Mouse (Mus musculus) testis, postnatal 10 days (tissue): ENCODE results near the gene Gpr137.

Source experiments
- DNase-seq: peaks from one replicate; pipeline ENCODE4 v3.0.0; 2021; ENCODE audit warnings: low spot score

Gene Gpr137

GRCm38 (mm10) chr19:6941372-6942248 lies 670 bp downstream of the Gpr137 start, which contains the start of gene Bad:
TSS of gene Bad (plus strand) at chr19:6941861.
- DNase-seq, result peak; percentile 97

GRCm38 (mm10) chr19:6940396-6941351 lies 1.6 kb downstream of the Gpr137 start:
- no peak for DNase-seq

- peak; percentile 43 for DNase-seq
Observed at GRCm38 (mm10) chr19:6939106-6940002, 2.9 kb downstream of the Gpr137 start.

- DNase-seq, result peak; percentile 46
Observed at GRCm38 (mm10) chr19:6937541-6938465, 4.5 kb downstream of the Gpr137 start.

DNA sequence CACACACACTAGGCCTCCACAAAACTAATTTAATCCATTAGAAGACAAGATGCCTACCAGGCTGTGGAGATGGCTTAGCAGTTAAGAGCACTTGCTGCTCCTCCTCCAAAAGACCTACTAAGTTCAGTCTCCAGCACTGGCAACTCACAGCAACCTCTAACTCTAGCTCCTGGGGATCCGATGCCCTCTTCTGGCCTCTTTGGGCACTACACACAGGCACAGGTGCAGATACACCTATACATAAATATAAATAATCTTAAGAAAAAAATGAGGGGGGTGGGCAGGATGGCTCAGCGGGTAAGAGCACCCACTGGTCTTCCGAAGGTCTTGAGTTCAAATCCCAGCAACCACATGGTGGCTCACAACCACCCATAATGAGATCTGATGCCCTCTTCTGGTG lies 6.0 kb downstream of the Gpr137 start:
- peak; percentile 54 for DNase-seq

DNA sequence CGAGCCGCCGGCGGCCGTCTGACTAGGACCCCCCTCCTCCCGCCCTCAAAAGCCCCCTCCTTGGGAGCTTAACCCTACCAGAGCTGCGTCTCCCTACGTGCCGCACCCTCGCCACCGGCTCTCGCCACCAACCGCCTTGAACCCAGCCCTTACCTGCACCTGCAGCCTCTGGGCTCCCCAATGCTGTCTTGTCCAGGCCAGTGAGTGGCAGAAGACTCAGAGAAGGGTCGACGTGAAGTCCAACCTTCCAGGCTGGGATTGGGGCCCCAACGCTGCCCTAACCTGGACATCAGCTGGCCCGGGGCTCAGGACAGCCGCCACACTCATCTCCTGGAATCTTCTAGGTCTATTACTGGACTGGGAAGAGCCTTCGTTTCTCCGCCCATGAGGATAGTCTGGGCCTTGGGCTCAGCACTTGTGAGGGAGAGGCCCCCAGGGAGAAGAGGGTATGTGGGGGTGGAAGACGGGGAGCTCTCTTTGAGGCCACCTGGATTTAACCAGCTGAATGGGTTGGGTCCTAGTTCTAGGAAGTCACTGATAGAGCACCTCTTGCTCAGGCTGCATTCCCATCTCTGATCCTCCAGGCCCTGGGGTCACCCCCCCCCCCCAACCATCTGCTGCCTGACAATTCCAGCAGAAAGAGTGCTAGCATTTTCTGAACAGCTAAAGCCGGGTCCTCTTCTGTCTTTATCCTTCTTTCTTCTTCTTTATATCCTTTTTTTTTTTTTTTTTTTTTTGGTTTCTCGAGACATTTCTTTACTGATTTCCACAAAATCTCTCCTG lies 7.9 kb downstream of the Gpr137 start, which contains the start of gene Kcnk4:
Gene Kcnk4, minus strand, starts transcription at position 321 of the 783 bp plus-strand sequence.
- peak; percentile 47 for DNase-seq

DNA sequence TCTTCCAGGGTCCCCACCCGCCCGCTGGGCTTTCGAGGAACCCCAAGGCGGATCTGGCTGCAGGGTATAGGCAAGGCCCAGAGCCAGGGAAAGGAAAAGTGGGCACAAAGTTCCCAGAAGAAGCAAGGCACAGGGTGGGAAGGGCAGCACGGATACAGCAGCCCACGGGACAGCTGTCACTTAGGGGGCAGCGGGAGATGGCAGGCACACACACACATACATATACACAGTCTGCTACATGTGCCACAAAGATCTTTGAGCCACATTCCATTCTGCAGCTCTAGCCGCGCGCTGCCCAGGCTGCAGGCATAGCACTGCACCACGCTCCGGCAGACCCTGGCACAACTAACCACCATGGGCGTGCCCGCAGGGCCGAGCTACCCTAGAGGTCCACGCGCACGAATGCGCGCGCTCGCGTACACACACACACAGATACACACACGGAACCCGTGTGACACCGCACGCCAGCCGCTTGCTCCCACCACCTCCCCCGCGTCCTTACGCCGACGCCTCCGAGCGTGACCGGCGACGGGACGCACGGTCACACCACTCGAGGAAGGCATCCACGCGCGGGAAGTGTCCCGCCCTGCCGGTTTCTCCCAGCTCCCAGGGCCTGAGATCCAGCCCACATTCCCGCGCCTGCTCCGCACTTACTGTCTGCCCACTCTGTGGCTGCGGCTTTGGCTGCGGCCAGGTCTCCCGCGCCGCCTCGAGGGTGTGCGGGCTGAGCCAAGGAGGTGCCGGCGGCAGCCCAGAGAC lies 8.7 kb downstream of the Gpr137 start:
- DNase-seq, result peak; percentile 48

DNA sequence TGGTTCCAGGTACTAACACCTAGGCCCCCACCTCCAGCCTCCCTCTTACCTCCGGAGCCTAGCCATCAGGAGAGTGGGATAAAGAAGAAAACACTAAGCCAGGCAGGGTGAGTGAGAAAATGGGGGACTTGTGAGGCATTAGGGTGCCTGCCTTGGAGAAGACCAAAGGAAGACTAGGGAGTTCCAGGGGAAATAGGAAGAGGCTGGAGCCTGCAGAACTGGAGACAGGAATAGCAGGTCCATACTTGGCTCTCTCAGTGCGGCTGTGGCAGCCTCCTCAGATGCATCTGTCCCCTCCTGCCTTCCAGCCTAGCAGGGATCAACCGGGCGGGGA lies 9.2 kb downstream of the Gpr137 start:
- DNase-seq, result no peak

DNA sequence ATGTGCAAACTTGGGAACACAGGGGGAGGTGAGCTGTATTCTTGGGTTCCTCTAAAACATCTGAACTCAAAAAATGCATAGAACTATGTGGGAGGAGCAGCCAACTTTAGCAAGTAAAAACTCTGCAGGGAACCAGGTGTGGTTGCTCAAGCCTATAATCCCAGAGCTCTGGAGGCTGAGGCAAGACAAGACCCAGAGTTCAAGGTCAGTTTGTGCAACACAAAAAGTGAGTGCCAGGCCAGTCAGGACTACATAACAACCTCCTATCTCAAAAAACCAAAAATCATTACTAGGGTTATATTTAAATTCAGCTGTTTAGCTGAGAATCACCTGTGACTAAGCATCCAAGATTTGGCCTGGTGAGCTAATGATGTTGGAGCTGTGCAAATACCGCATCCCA lies 10.3 kb downstream of the Gpr137 start:
- no peak for DNase-seq

- no peak for DNase-seq
Observed at GRCm38 (mm10) chr19:6931002-6931401, 11.3 kb downstream of the Gpr137 start.

DNA sequence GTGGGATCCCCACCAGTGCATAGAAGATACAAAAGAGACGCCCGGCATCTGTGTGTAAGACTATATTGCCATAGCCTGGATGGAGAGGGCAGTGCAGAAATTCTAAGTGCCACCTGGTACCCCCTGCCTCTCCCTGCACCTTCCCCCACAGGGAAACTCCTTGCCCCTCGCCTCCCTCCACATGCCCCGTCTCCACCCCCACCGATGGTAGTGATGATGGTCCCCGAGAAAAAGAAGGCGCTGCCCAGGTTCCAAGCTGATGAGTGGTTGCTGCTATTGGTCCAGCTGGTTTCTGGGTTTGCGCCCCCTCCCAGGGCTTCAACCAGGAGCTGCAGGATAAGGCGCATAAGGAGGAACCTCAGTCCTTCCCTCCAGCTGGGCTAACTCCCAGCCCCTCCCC lies 14.2 kb downstream of the Gpr137 start:
- peak; percentile 38 for DNase-seq

DNA sequence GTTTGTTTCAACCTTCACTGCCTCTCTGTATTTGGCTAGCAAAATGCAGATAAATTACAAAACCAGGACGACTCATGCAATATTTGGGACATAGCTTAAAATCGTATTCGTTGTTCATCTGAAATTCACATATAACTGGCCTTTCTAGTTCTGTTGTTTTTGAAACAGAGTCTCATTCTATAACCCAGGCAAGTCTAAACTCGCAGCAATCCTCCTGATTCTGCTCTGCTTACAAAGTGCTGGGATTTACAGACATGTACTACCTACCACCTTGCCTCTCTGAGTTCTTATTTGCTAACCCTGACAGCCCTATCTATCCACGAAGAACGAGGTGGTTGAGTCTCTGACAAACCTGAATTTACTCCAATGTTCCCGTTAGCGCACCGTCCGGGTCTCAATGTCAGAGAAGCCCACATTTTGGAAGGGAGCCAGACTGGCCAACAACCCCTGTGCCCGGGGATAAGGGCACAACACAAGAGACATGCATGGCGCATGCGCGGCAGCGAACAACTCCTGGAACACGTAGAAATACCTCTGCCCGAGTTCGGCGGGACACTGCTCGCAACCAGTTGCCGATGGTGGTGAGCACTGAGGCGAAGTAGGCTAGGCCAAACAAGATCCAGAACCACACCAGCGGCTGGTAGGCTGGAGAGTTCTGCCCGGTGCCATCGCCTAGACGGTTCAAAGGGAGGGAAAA lies 15.6 kb downstream of the Gpr137 start:
- peak; percentile 58 for DNase-seq

DNA sequence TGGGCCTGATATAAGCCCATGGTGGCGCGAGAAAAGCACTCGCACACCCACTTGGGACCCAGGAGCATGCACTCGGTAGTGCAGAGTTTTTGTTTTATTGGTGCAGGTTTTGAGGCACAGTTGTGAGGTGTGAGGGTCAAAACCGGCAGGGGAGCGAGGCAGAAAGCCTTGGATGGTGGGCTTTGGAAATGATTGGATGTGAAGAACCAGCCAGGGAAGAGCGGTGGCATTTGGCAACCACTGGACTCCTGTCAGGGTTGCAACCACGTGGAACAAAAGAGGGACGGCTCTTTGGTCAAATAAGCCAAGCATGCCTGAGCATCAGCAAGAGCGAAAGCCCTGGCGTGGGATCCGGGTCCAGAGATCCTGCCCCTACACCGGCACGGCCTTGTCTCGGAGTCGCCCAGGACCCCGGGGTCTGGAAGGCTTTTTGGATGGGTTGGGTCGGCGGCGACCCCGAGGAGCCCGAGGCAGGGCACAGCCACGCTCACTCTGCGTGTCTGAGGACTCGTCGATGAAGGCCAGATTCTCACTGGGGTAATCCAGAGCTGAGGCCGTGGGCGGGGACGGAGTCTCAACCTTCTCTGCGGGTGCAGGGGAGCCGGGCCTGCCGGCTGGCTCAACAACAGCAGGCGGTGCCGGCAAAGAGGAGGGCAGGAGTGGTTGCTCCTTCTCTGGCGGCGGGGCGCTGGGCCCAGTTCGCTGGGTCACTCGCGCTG lies 16.5 kb downstream of the Gpr137 start:
- peak; percentile 52 for DNase-seq

DNA sequence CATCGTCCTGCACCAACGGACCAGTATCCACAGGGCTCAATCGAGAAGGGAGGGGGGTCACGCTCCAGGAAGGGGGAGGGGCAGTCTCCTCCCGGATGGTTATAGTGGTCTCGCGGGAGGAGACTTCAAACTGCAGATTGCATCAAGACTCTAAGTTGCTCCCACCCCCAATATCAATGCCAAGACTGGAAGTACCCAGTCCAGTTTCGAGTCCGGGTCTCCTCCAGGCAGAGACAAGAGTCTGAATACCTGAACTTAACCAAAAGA lies 17.0 kb downstream of the Gpr137 start, which contains the start of gene Catsperz:
Gene Catsperz, minus strand, starts transcription at position 74 of the 267 bp plus-strand sequence.
- peak; percentile 51 for DNase-seq

DNA sequence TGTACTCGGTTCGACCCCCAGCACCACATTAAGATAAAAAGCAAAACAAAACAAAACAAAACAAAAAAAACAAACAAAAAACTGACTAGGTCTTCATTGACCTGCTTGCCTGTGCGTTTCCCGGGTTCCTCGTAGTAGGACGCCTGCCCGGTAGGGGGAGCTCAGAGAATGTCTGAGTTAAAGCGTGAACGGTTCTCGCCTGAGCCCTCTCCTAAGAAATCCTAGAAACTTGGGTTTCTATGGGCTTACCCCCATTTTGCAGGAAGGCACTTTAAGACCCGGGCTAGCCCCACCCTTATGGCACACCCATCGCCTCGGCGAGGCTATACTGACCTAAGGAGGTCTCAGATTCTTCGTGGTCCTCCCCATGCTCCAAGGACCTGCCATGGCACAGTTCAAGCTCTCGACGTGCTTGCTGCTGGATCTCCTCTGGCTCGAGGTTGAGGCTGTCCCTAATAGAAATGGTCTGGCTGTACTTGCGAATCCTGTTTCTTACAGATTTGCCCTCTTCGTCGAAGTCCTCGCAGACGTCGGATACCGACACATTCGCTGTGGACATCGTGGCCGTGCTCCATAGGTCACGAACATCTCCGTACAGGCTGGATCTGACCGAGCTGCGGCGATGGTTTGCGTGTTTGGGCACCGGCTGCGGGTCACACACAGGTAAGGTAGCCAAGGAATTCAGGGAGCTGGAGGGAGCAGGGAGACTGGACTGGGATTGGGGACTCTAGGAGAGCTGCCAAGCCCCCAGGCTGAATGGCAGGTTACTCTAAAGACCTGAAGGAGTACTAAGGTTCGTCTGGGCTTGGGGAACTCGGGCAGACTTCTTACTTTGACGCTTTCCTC lies 17.6 kb downstream of the Gpr137 start:
- peak; percentile 93 for DNase-seq

DNA sequence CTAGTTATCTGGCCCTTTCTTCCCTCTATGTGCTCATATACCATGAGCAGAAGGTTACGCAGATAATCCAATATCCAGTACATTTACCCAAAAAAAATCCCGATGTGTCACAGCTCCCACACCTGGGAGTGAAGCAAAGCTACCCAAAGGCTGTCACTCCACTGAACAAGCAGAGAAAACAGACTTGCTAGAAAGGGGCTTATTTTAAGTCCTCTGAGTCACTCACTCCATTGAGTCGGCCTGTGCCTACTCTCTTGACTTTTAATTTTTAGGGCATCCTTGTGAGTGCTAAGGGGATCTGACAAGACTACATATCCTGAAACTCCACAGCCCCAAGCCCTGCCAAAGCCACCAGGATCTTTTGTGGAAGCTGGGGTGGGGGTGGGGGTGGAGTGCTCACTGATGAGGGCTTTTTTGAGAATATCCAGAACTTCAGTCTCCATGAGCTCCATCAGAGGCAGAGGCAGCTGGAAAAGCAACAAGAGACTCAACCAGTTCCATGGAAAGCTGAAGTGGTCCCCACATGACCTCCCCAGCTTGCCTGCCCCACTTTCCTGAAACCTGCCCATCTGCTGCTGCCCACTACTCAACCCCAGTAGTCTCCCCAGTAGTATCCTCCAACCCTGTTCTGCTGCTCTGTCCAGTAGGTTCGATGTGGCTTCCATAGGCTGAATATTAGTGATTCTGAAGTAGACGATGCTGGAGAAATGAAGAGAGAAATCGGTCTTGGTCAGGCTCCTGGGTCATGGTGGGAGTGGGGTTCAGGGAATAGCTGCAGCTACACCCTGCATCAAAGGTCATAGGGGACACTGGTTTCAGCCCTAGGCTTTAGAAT lies 19.2 kb downstream of the Gpr137 start:
- DNase-seq, result no peak
